Mouse (Mus musculus) midbrain, embryonic 13.5 days (tissue): ENCODE measurements around the gene Zfp839. TPM values are rescaled to one million over a fixed set of nuclear protein-coding genes. Genes with fewer than 3 reads are reported as not detected.

Experiments
- ATAC-seq: fragments of 200-750 bp; cut with Nextera tagmentation; 2 replicates; pipeline ENCODE4 v1.8.0; 2017; ENCODE audit warnings: mild to moderate bottlenecking, moderate TSS enrichment, moderate library complexity
- H3K27ac ChIP-seq: fragments of 300-500 bp; sonication (generic); 2 replicates; pipeline ENCODE4 v1.5.1; 2015; ENCODE audit warnings: inconsistent platforms, mild to moderate bottlenecking, moderate library complexity
- H3K27me3 ChIP-seq: fragments of 300-500 bp; sonication (generic); 2 replicates; pipeline ENCODE4 v1.6.1; 2015; ENCODE audit warnings: mild to moderate bottlenecking, inconsistent platforms
- H3K36me3 ChIP-seq: fragments of 300-500 bp; sonication (generic); 2 replicates; pipeline ENCODE4 v1.6.1; 2015; ENCODE audit warnings: mild to moderate bottlenecking, inconsistent platforms
- H3K4me1 ChIP-seq: fragments of 300-500 bp; sonication (generic); replicated peaks from 2 replicates; pipeline ENCODE4 v1.6.1; 2015; ENCODE audit warnings: inconsistent platforms
- H3K4me2 ChIP-seq: fragments of 300-500 bp; sonication (generic); replicated peaks from 2 replicates; pipeline ENCODE4 v1.6.1; 2015; ENCODE audit warnings: moderate library complexity, mild to moderate bottlenecking, inconsistent platforms
- H3K4me3 ChIP-seq: fragments of 300-500 bp; sonication (generic); replicated peaks from 2 replicates; pipeline ENCODE4 v1.5.1; 2015; ENCODE audit warnings: mild to moderate bottlenecking, inconsistent platforms
- H3K9ac ChIP-seq: fragments of 300-500 bp; sonication (generic); replicated peaks from 2 replicates; pipeline ENCODE4 v1.6.1; 2015; ENCODE audit warnings: mild to moderate bottlenecking, inconsistent platforms
- H3K9me3 ChIP-seq: fragments of 300-500 bp; sonication (generic); 2 replicates; pipeline ENCODE4 v1.6.1; 2016; ENCODE audit warnings: mild to moderate bottlenecking, inconsistent platforms
- WGBS: fragments of 180-500 bp; shearing (Covaris S2); methylation state at CpG from one replicate; pipeline ENCODE4 v1.1.7; 2015; 5-methylcytosine and 5-hydroxymethylcytosine counted together
- polyA plus RNA-seq: library from polyadenylated mRNA; unstranded; fragments of >200 nt; fragmentation: Nextera tagmentation; extraction: Ambion mirVana; gene quantifications from 2 replicates; pipeline ENCODE4 v1.2.1, GENCODE M21; 2015

The Zfp839 gene
- polyA plus RNA-seq, 1 experiment from 2014 or later: 4.3 TPM

GRCm38 (mm10) chr12:110889036-110890020 is 39.3 kb downstream of the Zfp839 start, which contains the start of the genes Cinp and Tecpr2:
Gene Cinp, minus strand, starts transcription at chr12:110889145.
Gene Tecpr2, plus strand, starts transcription at chr12:110889264.
- no peaks in the 10 kb centered on the region for H3K36me3 ChIP-seq
- H3K4me1 ChIP-seq: peaks cover 23% of the 10 kb centered on the region
- H3K9me3 ChIP-seq: no peaks in the 10 kb centered on the region
- WGBS: under 1% methylated on average over 70 of the region's 74 CpGs
- H3K4me3 ChIP-seq: peak within 1 kb of the TSS; percentile 79
- H3K27me3 ChIP-seq: no peaks in the 10 kb centered on the region
- H3K27ac ChIP-seq: peak within 1 kb of the TSS; percentile 94
- H3K4me2 ChIP-seq: peak within 1 kb of the TSS; percentile 89
- H3K9ac ChIP-seq: peak within 1 kb of the TSS; percentile 87
- ATAC-seq: peak; percentile 99

DNA sequence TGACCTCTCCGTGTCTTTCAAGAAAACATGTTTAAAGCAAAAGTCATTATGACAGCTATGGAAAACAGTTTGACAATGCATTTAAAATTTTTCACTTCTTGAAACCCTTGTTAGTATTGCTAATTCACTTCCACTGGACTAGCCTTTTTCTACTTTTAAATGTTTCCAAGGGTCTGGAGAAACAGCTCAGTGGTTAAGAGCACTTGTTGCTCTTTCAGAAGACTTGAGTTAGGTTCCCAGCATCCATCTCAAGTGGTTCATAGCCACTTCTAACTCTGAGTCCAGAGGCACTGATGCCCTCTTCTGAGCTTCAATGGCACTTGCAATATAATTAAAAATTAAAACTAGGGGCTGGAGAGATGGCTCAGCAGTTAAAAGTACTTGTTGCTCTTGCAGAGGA is 41.8 kb downstream of the Zfp839 start:
- 98% methylated on average over 1 of the region's 1 CpGs for WGBS
- H3K36me3 ChIP-seq: 0 out of 2 replicates have a peak, but pooled peaks cover 3% of the 10 kb centered on the region
- peaks cover 23% of the 10 kb centered on the region for H3K4me1 ChIP-seq
- H3K27me3 ChIP-seq: no peaks in the 10 kb centered on the region
- no peak for ATAC-seq
- H3K9me3 ChIP-seq: no peaks in the 10 kb centered on the region
- no peak overlapping the region for H3K4me2 ChIP-seq
- no peak overlapping the region for H3K27ac ChIP-seq
- H3K9ac ChIP-seq: no peak overlapping the region
- H3K4me3 ChIP-seq: no peak overlapping the region

DNA sequence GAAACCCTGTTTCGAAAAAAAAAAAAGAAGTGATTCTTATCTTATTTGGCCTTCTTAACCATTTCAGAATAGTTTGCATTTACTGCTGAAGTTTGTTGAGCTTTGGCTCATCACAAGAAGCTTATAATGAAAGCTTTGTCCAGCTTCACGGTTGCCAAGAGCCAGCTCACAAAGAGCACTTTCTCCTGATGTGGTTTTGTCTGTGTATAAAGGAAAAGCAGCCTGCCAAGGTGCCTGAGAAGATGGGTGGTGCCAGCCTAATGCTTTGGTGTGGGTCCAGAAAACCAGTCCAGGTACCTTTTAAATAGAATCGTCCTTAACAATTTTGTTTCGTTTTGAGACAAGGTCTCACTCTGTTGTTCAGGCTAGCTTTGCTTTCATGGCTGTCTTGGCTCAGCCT is 52.1 kb downstream of the Zfp839 start:
- Histone ChIP-seq H3K27me3 (no peaks in the 10 kb centered on the region), H3K4me2 (no peak overlapping the region), H3K9ac (no peak overlapping the region), H3K27ac (no peak overlapping the region), H3K9me3 (no peaks in the 10 kb centered on the region), H3K4me1 (no peaks in the 10 kb centered on the region), H3K36me3 (0 out of 2 replicates have a peak, but pooled peaks cover 6% of the 10 kb centered on the region), H3K4me3 (no peak overlapping the region)
- WGBS: 83% methylated on average over 4 of the region's 4 CpGs
- ATAC-seq: no peak

DNA sequence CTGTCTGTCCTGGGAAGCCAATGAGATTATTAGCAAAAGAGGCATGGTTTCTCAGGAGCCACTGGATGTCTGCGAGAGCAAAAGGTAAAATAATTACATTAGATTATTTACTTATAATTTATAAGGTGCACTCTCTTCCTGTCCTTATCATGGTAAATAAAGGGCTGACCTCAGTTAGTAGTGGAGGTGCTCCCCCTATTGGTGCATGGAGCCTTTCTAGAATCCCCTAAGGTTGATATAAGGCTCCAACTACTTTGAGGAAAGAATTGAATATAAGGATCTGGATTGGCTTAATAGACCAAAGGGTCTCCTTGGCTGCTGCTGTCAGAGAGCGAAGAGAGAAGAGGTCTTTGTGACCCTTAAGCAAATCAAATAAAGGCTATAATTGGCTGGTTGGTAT is 53.5 kb downstream of the Zfp839 start:
- ATAC-seq: no peak
- H3K9ac ChIP-seq: no peak overlapping the region
- no peak overlapping the region for H3K27ac ChIP-seq
- H3K4me1 ChIP-seq: no peaks in the 10 kb centered on the region
- 0 out of 2 replicates have a peak, but pooled peaks cover 6% of the 10 kb centered on the region for H3K36me3 ChIP-seq
- 93% methylated on average over 2 of the region's 2 CpGs for WGBS
- H3K9me3 ChIP-seq: no peaks in the 10 kb centered on the region
- no peaks in the 10 kb centered on the region for H3K27me3 ChIP-seq
- H3K4me3 ChIP-seq: no peak overlapping the region
- H3K4me2 ChIP-seq: no peak overlapping the region

GRCm38 (mm10) chr12:110907845-110908244 is 57.8 kb downstream of the Zfp839 start:
- no peaks in the 10 kb centered on the region for H3K9me3 ChIP-seq

DNA sequence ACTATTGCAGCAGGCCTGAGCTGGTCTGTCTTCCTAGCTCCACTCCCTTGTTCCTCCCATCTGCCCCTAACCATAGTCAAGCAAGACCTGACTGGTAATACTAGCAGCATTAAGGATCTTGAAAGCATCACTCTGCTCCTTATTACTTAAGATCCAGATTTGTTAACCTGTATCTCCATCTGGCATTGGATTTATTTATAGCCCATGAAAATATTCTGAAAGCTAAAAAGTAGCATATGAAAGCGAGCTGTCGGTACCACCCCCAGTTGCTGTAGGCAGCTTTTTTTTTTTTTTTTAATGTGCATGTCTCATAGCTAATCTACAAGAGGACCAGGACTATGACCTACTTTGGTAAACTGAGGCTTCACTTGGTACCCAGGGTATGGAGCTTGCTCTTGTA is 59.9 kb downstream of the Zfp839 start:
- Histone ChIP-seq H3K27me3 (no peaks in the 10 kb centered on the region), H3K9ac (no peak overlapping the region), H3K4me2 (no peak overlapping the region), H3K9me3 (no peaks in the 10 kb centered on the region), H3K27ac (no peak overlapping the region), H3K4me1 (no peaks in the 10 kb centered on the region), H3K4me3 (no peak overlapping the region), H3K36me3 (peaks cover 5% of the 10 kb centered on the region)
- WGBS: 98% methylated on average over 2 of the region's 2 CpGs
- no peak for ATAC-seq

More at GRCm38 (mm10) chr12:110907845-110908244, 57.8 kb downstream of the Zfp839 start:
- Histone ChIP-seq H3K9ac (no peak overlapping the region), H3K4me2 (no peak overlapping the region), H3K36me3 (no peaks in the 10 kb centered on the region), H3K4me3 (no peak overlapping the region), H3K27ac (no peak overlapping the region), H3K4me1 (no peaks in the 10 kb centered on the region), H3K27me3 (no peaks in the 10 kb centered on the region)
- WGBS: 88% methylated on average over 3 of the region's 3 CpGs
- no peak for ATAC-seq

GRCm38 (mm10) chr12:110915761-110916160 is 65.7 kb downstream of the Zfp839 start:
- peaks cover 43% of the 10 kb centered on the region for H3K36me3 ChIP-seq
- ATAC-seq: no peak
- 91% methylated on average over 9 of the region's 9 CpGs for WGBS

More at GRCm38 (mm10) chr12:110915761-110916160, 65.7 kb downstream of the Zfp839 start:
- Histone ChIP-seq H3K27ac (no peak overlapping the region), H3K4me2 (no peak overlapping the region), H3K4me3 (no peak overlapping the region), H3K9ac (no peak overlapping the region), H3K4me1 (no peaks in the 10 kb centered on the region), H3K9me3 (no peaks in the 10 kb centered on the region), H3K27me3 (no peaks in the 10 kb centered on the region)

Other genes with a start within 250 kb of the Zfp839 start
- 92.2 and 93.6 TPM in 2 replicates for gene Dync1h1, start 248.8 kb upstream of the Zfp839 start, polyA plus RNA-seq
- gene 1700001K19Rik, start 167.6 kb upstream of the Zfp839 start, polyA plus RNA-seq: 0.28 and 0.39 TPM in 2 replicates
- 1,494 and 1,520 TPM in 2 replicates for gene Hsp90aa1, start 147.5 kb upstream of the Zfp839 start, polyA plus RNA-seq
- 28.3 and 29.9 TPM in 2 replicates for gene Wdr20, start 112.3 kb upstream of the Zfp839 start, polyA plus RNA-seq
- 12.1 and 12.2 TPM in 2 replicates for gene Mok, start 9.3 kb upstream of the Zfp839 start, polyA plus RNA-seq
- gene Cinp, start 38.9 kb downstream of the Zfp839 start, polyA plus RNA-seq: 64.7 and 67.4 TPM in 2 replicates
- 6.2 and 6.8 TPM in 2 replicates for gene Tecpr2, start 39.0 kb downstream of the Zfp839 start, polyA plus RNA-seq
- gene Ankrd9, start 128.8 kb downstream of the Zfp839 start, polyA plus RNA-seq: 6.0 and 6.3 TPM in 2 replicates
- gene Rcor1, start 189.1 kb downstream of the Zfp839 start, polyA plus RNA-seq: 6.0 and 6.5 TPM in 2 replicates